Mouse (Mus musculus): ENCODE measurements around the gene Mbtps1.

Mbtps1 gene

GRCm38 (mm10) chr8:119503191-119503767 lies 55.3 kb downstream of the Mbtps1 start:
- no peak for DNase-seq (ENCODE audit: low spot score in 2 of 2)

GRCm38 (mm10) chr8:119502111-119502510 lies 56.4 kb downstream of the Mbtps1 start:
- DNase-seq (ENCODE audit: low spot score in 2 of 2) = no peak

- no peak for DNase-seq (ENCODE audit: low spot score in 2 of 2)
These were observed 56.9 kb downstream of the Mbtps1 start, which contains the start of gene Slc38a8 for GRCm38 (mm10) chr8:119501598-119501997. TSS of gene Slc38a8 (minus strand) at chr8:119501698.

GRCm38 (mm10) chr8:119499836-119500235 lies 58.7 kb downstream of the Mbtps1 start:
- DNase-seq (ENCODE audit: low spot score in 2 of 2) = no peak

GRCm38 (mm10) chr8:119496848-119497247 lies 61.7 kb downstream of the Mbtps1 start:
- no peak for DNase-seq (ENCODE audit: low spot score in 2 of 2)

- no peak for DNase-seq (ENCODE audit: low spot score in 2 of 2)
These were observed 71.4 kb downstream of the Mbtps1 start for GRCm38 (mm10) chr8:119487093-119487492.

- no peak for DNase-seq (ENCODE audit: low spot score in 2 of 2)
These were observed 74.2 kb downstream of the Mbtps1 start for GRCm38 (mm10) chr8:119484145-119484896.

- DNase-seq (ENCODE audit: low spot score in 2 of 2) = no peak
These were observed 79.9 kb downstream of the Mbtps1 start for GRCm38 (mm10) chr8:119478684-119479083.

- no peak for DNase-seq (ENCODE audit: low spot score in 2 of 2)
These were observed 90.4 kb downstream of the Mbtps1 start for GRCm38 (mm10) chr8:119468091-119468490.

- no peak for DNase-seq (ENCODE audit: low spot score in 2 of 2)
These were observed 91.7 kb downstream of the Mbtps1 start for GRCm38 (mm10) chr8:119466794-119467193.

GRCm38 (mm10) chr8:119466105-119466504 lies 92.4 kb downstream of the Mbtps1 start:
- DNase-seq (ENCODE audit: low spot score in 2 of 2) = peak; percentile 48 to 74

- DNase-seq (ENCODE audit: low spot score in 2 of 2) = no peak
These were observed 94.8 kb downstream of the Mbtps1 start for GRCm38 (mm10) chr8:119463709-119464108.

- no peak for DNase-seq (ENCODE audit: low spot score in 2 of 2)
These were observed 97.2 kb downstream of the Mbtps1 start for GRCm38 (mm10) chr8:119461356-119461755.

GRCm38 (mm10) chr8:119459724-119460123 lies 98.8 kb downstream of the Mbtps1 start:
- DNase-seq (ENCODE audit: low spot score in 2 of 2) = no peak

Measured in frontal cortex, postnatal 14 days (tissue).